19 mouse cellular contexts compared by ENCODE assay signal in the genomic region with DNA sequence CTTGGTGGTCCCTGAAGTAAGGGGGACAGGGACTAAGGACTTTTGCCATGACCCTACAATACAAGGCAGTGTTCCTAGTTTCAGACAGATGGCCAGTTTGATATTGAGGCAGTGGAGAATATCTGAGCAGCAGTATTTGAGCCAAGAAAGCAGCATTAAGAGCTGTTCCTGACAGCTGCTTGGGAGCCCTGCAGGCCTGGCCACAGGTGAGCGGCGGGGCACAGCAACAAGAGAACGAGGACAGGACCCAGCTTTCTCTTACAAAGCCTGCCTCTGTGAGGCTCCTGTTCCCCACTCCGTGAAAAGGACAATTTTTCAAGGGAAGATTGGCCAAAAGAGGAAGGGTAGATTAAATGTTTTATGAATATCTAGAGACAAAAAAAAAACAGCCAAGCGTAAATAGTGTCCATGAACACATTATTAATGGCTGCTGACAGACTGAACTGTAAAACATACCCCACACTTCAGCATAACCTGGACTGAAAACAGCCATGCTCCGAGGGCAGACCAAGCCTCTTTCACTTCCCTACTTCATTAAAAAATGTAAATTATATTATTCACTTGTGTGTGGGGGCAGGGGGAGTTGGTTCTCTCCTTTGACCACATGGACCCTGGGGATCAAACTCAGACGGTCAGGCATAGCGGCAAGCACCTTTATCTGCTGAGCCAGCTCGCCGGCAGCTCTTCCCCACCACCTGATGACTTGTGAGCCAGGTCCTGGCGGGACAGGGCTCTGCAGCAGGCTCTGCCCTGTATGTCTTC. TPM values are rescaled to one million over a fixed set of nuclear protein-coding genes. Genes with fewer than 3 reads are reported as not detected.
DNase-seq lines count a peak whose midpoint lies in the region; ATAC-seq and TF ChIP-seq lines count a peak whose summit lies in the region.
"Had no signal": no experiment of that assay in that cellular context is flagged by ENCODE, and none has a peak within 500 bp of the region (broad histone marks: within the 10 kb centered on the region; RNA-seq: fewer than 3 reads in every experiment).

No protein-coding gene starts in this region.

- H3K4me3 ChIP-seq in left cerebral cortex, adult 2 months, result no peak overlapping the region
- H3K4me3 ChIP-seq in kidney, embryonic 15.5 days (replicated peaks), result no peak overlapping the region
- H3K4me3 ChIP-seq: embryonic facial prominence, embryonic 10.5 days; forebrain, embryonic 13.5 days; heart, embryonic 12.5 days had no signal

- 56% methylated on average over 11 of the region's 11 CpGs for whole genome bisulfite sequencing in kidney, embryonic 15.5 days

- H3K4me1 ChIP-seq in kidney, embryonic 15.5 days, result peaks cover 4% of the 10 kb centered on the region

- H3K27ac ChIP-seq in left cerebral cortex, adult 2 months, result no peak overlapping the region
- no peak overlapping the region for H3K27ac ChIP-seq in kidney, embryonic 15.5 days
- H3K27ac ChIP-seq: embryonic facial prominence, embryonic 10.5 days; forebrain, embryonic 13.5 days had no signal

- no peak for ATAC-seq in kidney, embryonic 15.5 days (replicated peaks; ENCODE audit: low FRiP score)
- ATAC-seq: forebrain, embryonic 13.5 days; forebrain, postnatal 0 days; hindbrain, embryonic 16.5 days had no signal

- DNase-seq in cerebellum, postnatal 10 days, result peak; percentile 60 to 64
- DNase-seq in cerebellum, adult 11-12 months, result no peak
- peak; percentile 34 for DNase-seq in left cerebral cortex, postnatal 4 days
- DNase-seq in left cerebral cortex, adult 2 months (ENCODE audit: extremely low spot score in 1 of 2, low spot score in 2 of 2), result no peak
- DNase-seq in spleen, postnatal 36 days (ENCODE audit: low spot score in 2 of 2), result peak; percentile 49 to 52
- DNase-seq in spleen, adult 12 weeks (ENCODE audit: low spot score), result no peak
- DNase-seq in splenic B cell, adult 2 months (ENCODE audit: low read depth, low spot score), result peak; percentile 37
- DNase-seq: adrenal gland, adult 2 months; adrenal gland, postnatal 25 days; cerebellum, adult 8-10 months; cerebellum, postnatal 36 days; forebrain, postnatal 0 days; gastrocnemius, postnatal 14 days; heart, postnatal 36 days had no signal

- no peaks in the 10 kb centered on the region for H3K27me3 ChIP-seq in splenic B cell, adult 2 months (ENCODE audit: control insufficient read depth, insufficient read depth, low read length, poor library complexity, severe bottlenecking)
- H3K27me3 ChIP-seq in kidney, embryonic 15.5 days, result no peaks in the 10 kb centered on the region
- H3K27me3 ChIP-seq: forebrain, embryonic 13.5 days; heart, embryonic 12.5 days had no signal

- H3K36me3 ChIP-seq in splenic B cell, adult 2 months (ENCODE audit: control insufficient read depth, insufficient read depth, low read length, poor library complexity, severe bottlenecking), result no peaks in the 10 kb centered on the region
- peaks cover 11% of the 10 kb centered on the region for H3K36me3 ChIP-seq in kidney, embryonic 15.5 days
- H3K36me3 ChIP-seq: heart, embryonic 12.5 days had no signal

- no peak overlapping the region for H3K9ac ChIP-seq in kidney, embryonic 15.5 days
- H3K9ac ChIP-seq: forebrain, embryonic 13.5 days; forebrain, postnatal 0 days; heart, embryonic 12.5 days had no signal

- intact Hi-C loops in left cerebral cortex, postnatal 4 days (cut with DNase I), result loop anchor here (10.0 kb wide), 1 partner anchor 137 kb away; no protein-coding TSS in a partner anchor
- intact Hi-C loops in left cerebral cortex, adult 2 months (cut with DNase I), result no loop called here

- H3K4me2 ChIP-seq in kidney, embryonic 15.5 days, result no peak overlapping the region
- H3K4me2 ChIP-seq: forebrain, embryonic 13.5 days; heart, embryonic 12.5 days had no signal

- no peak for TF ChIP-seq CTCF in left cerebral cortex, adult 2 months (IDR thresholded peaks at IDR 0.05)

- H3K9me3 ChIP-seq in kidney, embryonic 15.5 days (replicated peaks), result no peaks in the 10 kb centered on the region
- H3K9me3 ChIP-seq: embryonic facial prominence, embryonic 10.5 days; forebrain, embryonic 13.5 days; heart, embryonic 12.5 days had no signal

RNA-seq across cellular contexts. Expression of a gene that starts 22.3 kb away (rescaled TPM):
- total RNA-seq in left cerebral cortex, postnatal 4 days (2021), result under 1 TPM; 0.62 to 0.80 TPM
- total RNA-seq in left cerebral cortex, adult 2 months (2021), result 1 to 10 TPM; 1.4 to 1.8 TPM
- polyA plus RNA-seq in kidney, embryonic 15.5 days (2015; fragmentation: Nextera tagmentation; extraction: Ambion mirVana), result 3.0 and 3.4 TPM in 2 replicates

RNA-seq across cellular contexts. Expression of a gene that starts 36.7 kb away (rescaled TPM):
- total RNA-seq in left cerebral cortex, postnatal 4 days (2021), result 10 to 100 TPM; 14.7 to 16.6 TPM
- total RNA-seq in left cerebral cortex, adult 2 months (2021), result 10 to 100 TPM; 15.5 to 18.2 TPM
- polyA plus RNA-seq in kidney, embryonic 15.5 days (2015; fragmentation: Nextera tagmentation; extraction: Ambion mirVana), result 35.4 and 38.6 TPM in 2 replicates

RNA-seq across cellular contexts. Expression of a gene that starts 40.3 kb away (rescaled TPM):
- total RNA-seq in left cerebral cortex, postnatal 4 days (2021), result 10 to 100 TPM; 25.2 to 27.6 TPM
- 10 to 100 TPM; 50.3 to 51.2 TPM for total RNA-seq in left cerebral cortex, adult 2 months (2021)
- polyA plus RNA-seq in kidney, embryonic 15.5 days (2015; fragmentation: Nextera tagmentation; extraction: Ambion mirVana), result 35.9 and 38.2 TPM in 2 replicates

Comparison
In these comparisons a context has a peak if more than half of its experiments do, and no peak if none do; other contexts are left out.
1. DNase-seq: peak in cerebellum, postnatal 10 days (2 of 2), left cerebral cortex, postnatal 4 days (single experiment), spleen, postnatal 36 days (2 of 2) and splenic B cell, adult 2 months (single experiment); none in cerebellum, adult 11-12 months (single experiment), left cerebral cortex, adult 2 months (0 of 2) and spleen, adult 12 weeks (single experiment).